Mouse (Mus musculus): ENCODE measurements at regions not wholly inside any gene's neighbourhood (a gene's known extent, or its start where the extent isn't known, plus 50 kb on each side); places are given as distances from the start of the nearest gene placed in this dataset.

GRCm38 (mm10) chr8:40193148-40193547, 481.7 kb upstream of the Adam24 start:
- H3K9ac ChIP-seq (ENCODE audit: insufficient read depth, low read depth) = peak overlapping the region; percentile 26; the same call in 1 of the 2 replicates
- dilution Hi-C loops (cut with MboI; ENCODE audit: extremely low pct_ligation_motif_present, extremely low pct_unique_long_range_greater_than_20kb, low sequenced_read_pairs) (no loop called here), in situ Hi-C loops (cut with MboI; ENCODE audit: low pct_ligation_motif_present, low pct_unique_long_range_greater_than_20kb, low sequenced_read_pairs) (no loop called here)
- DNase-seq (ENCODE audit: extremely low read depth) = peak; percentile 80
- no peaks in the 10 kb centered on the region for H3K36me3 ChIP-seq (replicated peaks in 1 of 2; ENCODE audit: control insufficient read depth in 1 of 2, insufficient read depth in 1 of 2, low read length in 1 of 2)
- peak overlapping the region in 2 of 3 experiments; percentile 3 to 41 for H3K4me3 ChIP-seq (replicated peaks in 1 of 3; ENCODE audit: low read depth in 2 of 3, low read length in 2 of 3, poor library complexity in 1 of 3)
- no peaks in the 10 kb centered on the region for H3K27me3 ChIP-seq (replicated peaks)
- TF ChIP-seq MEF2A (IDR thresholded peaks at IDR 0.05; ENCODE audit: borderline replicate concordance, low read depth, low read length) (peak; percentile 67), JUND (conservative IDR thresholded peaks at IDR 0.05; ENCODE audit: low read depth, low read length) (0 out of 2 replicates have a peak, but pooled peaks have one; percentile 2), TCF12 (IDR thresholded peaks at IDR 0.05; ENCODE audit: low read depth, low read length) (peak; percentile 10; the same call in 1 of the 2 replicates), EP300 (IDR thresholded peaks at IDR 0.05; ENCODE audit: low read length) (peak; percentile 74), ELF1 (IDR thresholded peaks at IDR 0.05; ENCODE audit: low read depth, low read length) (no peak), MYC (IDR thresholded peaks at IDR 0.05; ENCODE audit: low read depth, low read length) (no peak), IRF4 (IDR thresholded peaks at IDR 0.05; ENCODE audit: low read depth, low read length) (no peak), ETS1 (conservative IDR thresholded peaks at IDR 0.05; ENCODE audit: low read depth, low read length) (peak; percentile 28)
- peaks cover 3 to 47% of the 10 kb centered on the region in 2 experiments; a peak in 2 of 4 replicates for H3K4me1 ChIP-seq (ENCODE audit: control insufficient read depth in 1 of 2, insufficient read depth in 2 of 2)
- no peak overlapping the region; the same call in 1 of the 2 replicates for H3K27ac ChIP-seq (ENCODE audit: insufficient read depth, low read depth)
- H3K79me2 ChIP-seq (replicated peaks; ENCODE audit: control insufficient read depth, extremely low read depth, insufficient read depth, poor library complexity, severe bottlenecking) = no peaks in the 10 kb centered on the region
- no peaks in the 10 kb centered on the region for H3K9me3 ChIP-seq (replicated peaks; ENCODE audit: low read length)
- peak overlapping the region; percentile 76 for H3K4me2 ChIP-seq (ENCODE audit: insufficient read depth, low read depth, poor library complexity, severe bottlenecking)

GRCm38 (mm10) chr8:40210871-40211270, 464.0 kb upstream of the Adam24 start:
- H3K4me3 ChIP-seq (replicated peaks in 1 of 3; ENCODE audit: low read depth in 2 of 3, low read length in 2 of 3, poor library complexity in 1 of 3) = no peak overlapping the region
- TF ChIP-seq IRF4 (IDR thresholded peaks at IDR 0.05; ENCODE audit: low read depth, low read length) = no peak
- TF ChIP-seq NELFE (IDR thresholded peaks at IDR 0.05; ENCODE audit: low read depth, low read length) = no peak
- TF ChIP-seq PAX5 (IDR thresholded peaks at IDR 0.05; ENCODE audit: low read length) = no peak
- TF ChIP-seq USF1 (IDR thresholded peaks at IDR 0.05; ENCODE audit: low read depth, low read length) = no peak
- TF ChIP-seq RAD21 (IDR thresholded peaks at IDR 0.05; ENCODE audit: low read depth, low read length) = no peak
- TF ChIP-seq ZC3H11A (IDR thresholded peaks at IDR 0.05; ENCODE audit: low read depth, low read length) = no peak
- TF ChIP-seq TCF12 (IDR thresholded peaks at IDR 0.05; ENCODE audit: low read depth, low read length) = no peak
- TF ChIP-seq EP300 (IDR thresholded peaks at IDR 0.05; ENCODE audit: low read length) = no peak
- TF ChIP-seq MEF2A (IDR thresholded peaks at IDR 0.05; ENCODE audit: borderline replicate concordance, low read depth, low read length) = no peak
- no peak for TF ChIP-seq TBP (conservative IDR thresholded peaks at IDR 0.05; ENCODE audit: low read depth, low read length)
- TF ChIP-seq CHD1 (IDR thresholded peaks at IDR 0.05; ENCODE audit: low read depth, low read length) = no peak
- no peak for TF ChIP-seq CHD2 (IDR thresholded peaks at IDR 0.05; ENCODE audit: low read length)
- TF ChIP-seq CTCF (conservative IDR thresholded peaks at IDR 0.05 in 1 of 2, IDR thresholded peaks at IDR 0.05 in 1 of 2; ENCODE audit: low read depth in 2 of 2, low read length in 2 of 2) = no peak
- TF ChIP-seq MAFK (IDR thresholded peaks at IDR 0.05; ENCODE audit: insufficient replicate concordance, low read length) = no peak
- DNase-seq (ENCODE audit: extremely low read depth) = no peak
- H3K27me3 ChIP-seq (replicated peaks) = no peaks in the 10 kb centered on the region
- H3K9me3 ChIP-seq (replicated peaks; ENCODE audit: low read length) = no peaks in the 10 kb centered on the region
- H3K36me3 ChIP-seq (replicated peaks in 1 of 2; ENCODE audit: control insufficient read depth in 1 of 2, insufficient read depth in 1 of 2, low read length in 1 of 2) = no peaks in the 10 kb centered on the region
- no peak overlapping the region for H3K27ac ChIP-seq (ENCODE audit: insufficient read depth, low read depth)
- H3K4me2 ChIP-seq (ENCODE audit: insufficient read depth, low read depth, poor library complexity, severe bottlenecking) = no peak overlapping the region
- dilution Hi-C loops (cut with MboI; ENCODE audit: extremely low pct_ligation_motif_present, extremely low pct_unique_long_range_greater_than_20kb, low sequenced_read_pairs) = no loop called here
- no peaks in the 10 kb centered on the region for H3K79me2 ChIP-seq (replicated peaks; ENCODE audit: control insufficient read depth, extremely low read depth, insufficient read depth, poor library complexity, severe bottlenecking)
- H3K9ac ChIP-seq (ENCODE audit: insufficient read depth, low read depth) = no peak overlapping the region
- peaks cover 2 to 18% of the 10 kb centered on the region in 2 experiments; a peak in 2 of 4 replicates for H3K4me1 ChIP-seq (ENCODE audit: control insufficient read depth in 1 of 2, insufficient read depth in 2 of 2)
- in situ Hi-C loops (cut with MboI; ENCODE audit: low pct_ligation_motif_present, low pct_unique_long_range_greater_than_20kb, low sequenced_read_pairs) = no loop called here

All from CH12.LX (cell line).